Mouse (Mus musculus) midbrain, embryonic 12.5 days (tissue): ENCODE results near the gene Fam161b. TPM values are rescaled to one million over a fixed set of nuclear protein-coding genes. Genes with fewer than 3 reads are reported as not detected.

Experiments
- ATAC-seq: fragments of 200-750 bp; cut with Nextera tagmentation; 2 replicates; pipeline ENCODE4 v1.8.0; 2017; ENCODE audit warnings: low read depth, moderate TSS enrichment, moderate library complexity; ENCODE audit not compliant: low FRiP score
- H3K27ac ChIP-seq: fragments of 300-500 bp; sonication (generic); replicated peaks from 2 replicates; pipeline ENCODE4 v1.5.1; 2016; ENCODE audit warnings: mild to moderate bottlenecking
- H3K27me3 ChIP-seq: fragments of 300-500 bp; sonication (generic); 2 replicates; pipeline ENCODE4 v1.6.1; 2016; ENCODE audit warnings: mild to moderate bottlenecking
- H3K36me3 ChIP-seq: fragments of 300-500 bp; sonication (generic); 2 replicates; pipeline ENCODE4 v1.6.1; 2016
- H3K4me1 ChIP-seq: fragments of 300-500 bp; sonication (generic); 2 replicates; pipeline ENCODE4 v1.6.1; 2016
- H3K4me2 ChIP-seq: fragments of 300-500 bp; sonication (generic); replicated peaks from 2 replicates; pipeline ENCODE4 v1.6.1; 2016; ENCODE audit warnings: mild to moderate bottlenecking, moderate library complexity
- H3K4me3 ChIP-seq: fragments of 300-500 bp; sonication (generic); 2 replicates; pipeline ENCODE4 v1.5.1; 2016; ENCODE audit warnings: mild to moderate bottlenecking
- H3K9ac ChIP-seq: fragments of 300-500 bp; sonication (generic); replicated peaks from 2 replicates; pipeline ENCODE4 v1.6.1; 2016; ENCODE audit warnings: mild to moderate bottlenecking, moderate library complexity
- H3K9me3 ChIP-seq: fragments of 300-500 bp; sonication (generic); 2 replicates; pipeline ENCODE4 v1.6.1; 2016; ENCODE audit warnings: mild to moderate bottlenecking
- WGBS: fragments of 180-500 bp; shearing (Covaris S2); methylation state at CpG from one replicate; pipeline ENCODE4 v1.1.7; 2016; 5-methylcytosine and 5-hydroxymethylcytosine counted together
- polyA plus RNA-seq: library from polyadenylated mRNA; unstranded; fragments of >200 nt; fragmentation: Nextera tagmentation; extraction: Ambion mirVana; gene quantifications from 2 replicates; pipeline ENCODE4 v1.2.1, GENCODE M21; 2016

The Fam161b gene
- polyA plus RNA-seq, 1 experiment from 2014 or later: 12.3 TPM

DNA sequence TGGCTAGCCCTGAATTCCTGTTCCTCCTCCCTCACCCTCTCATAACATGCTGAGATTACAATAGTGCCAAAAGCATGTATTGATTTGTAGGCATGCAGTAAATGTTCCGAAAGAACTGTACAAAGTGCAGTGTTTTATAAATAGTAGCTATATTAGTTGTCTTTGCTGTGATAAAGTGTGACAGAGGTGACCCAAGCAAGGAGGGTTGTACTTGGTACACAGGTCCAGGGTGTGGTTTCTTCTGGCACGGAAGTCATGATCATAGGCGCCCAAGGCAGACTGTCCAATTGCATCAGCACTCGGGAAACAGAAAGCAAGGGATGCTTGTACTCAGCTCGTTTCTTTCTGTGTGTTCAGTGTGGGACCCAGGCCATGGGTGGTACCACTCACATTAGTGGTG, 57.5 kb downstream of the Fam161b start:
- H3K9me3 ChIP-seq: no peaks in the 10 kb centered on the region
- no peak overlapping the region for H3K27ac ChIP-seq
- WGBS: 91% methylated on average over 5 of the region's 5 CpGs
- H3K4me3 ChIP-seq: no peak overlapping the region
- H3K4me1 ChIP-seq: no peaks in the 10 kb centered on the region
- no peak overlapping the region for H3K9ac ChIP-seq
- no peaks in the 10 kb centered on the region for H3K27me3 ChIP-seq
- ATAC-seq: no peak
- H3K36me3 ChIP-seq: peaks cover 26% of the 10 kb centered on the region
- H3K4me2 ChIP-seq: no peak overlapping the region

DNA sequence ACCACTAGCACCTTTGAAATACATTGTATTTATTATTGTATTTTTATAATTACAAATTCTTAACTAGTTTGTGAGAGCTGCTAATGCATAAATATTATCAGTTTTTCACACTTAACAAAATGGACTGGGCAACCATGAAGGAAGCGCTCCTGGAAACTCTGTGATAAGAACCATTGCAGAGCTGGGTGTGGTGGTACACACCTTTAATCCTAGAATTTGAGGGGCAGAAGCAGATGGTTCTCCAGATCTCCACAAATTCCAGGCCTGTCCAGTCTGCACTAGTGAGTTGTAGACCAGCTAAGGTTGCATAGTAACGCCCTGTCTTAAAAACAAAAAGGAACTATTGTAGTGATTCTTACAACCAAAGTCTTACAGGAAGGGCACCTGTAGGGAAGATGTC, 62.4 kb downstream of the Fam161b start:
- Histone ChIP-seq H3K9ac (no peak overlapping the region), H3K36me3 (peaks cover 28% of the 10 kb centered on the region), H3K27me3 (no peaks in the 10 kb centered on the region), H3K9me3 (no peaks in the 10 kb centered on the region), H3K4me3 (no peak overlapping the region), H3K4me1 (no peaks in the 10 kb centered on the region), H3K27ac (no peak overlapping the region), H3K4me2 (no peak overlapping the region)
- WGBS: 92% methylated on average over 2 of the region's 2 CpGs
- ATAC-seq: no peak

DNA sequence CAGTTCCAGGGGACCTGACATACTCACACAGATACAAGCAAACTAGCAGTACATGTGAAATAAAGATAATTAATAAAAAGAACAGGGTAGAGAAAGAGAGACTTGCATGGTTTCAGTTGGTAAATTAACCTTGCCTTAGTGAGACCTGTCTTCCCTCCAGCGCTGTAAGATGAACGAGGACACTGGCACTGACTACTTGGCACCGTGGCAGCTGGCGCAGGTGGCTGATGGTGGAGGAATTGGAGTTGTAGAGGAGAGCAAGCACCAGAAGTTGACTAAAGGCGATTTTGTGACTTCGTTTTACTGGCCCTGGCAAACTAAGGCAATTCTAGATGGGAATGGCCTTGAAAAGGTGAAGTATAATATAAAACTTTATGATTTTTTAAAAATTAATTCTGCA, 63.8 kb downstream of the Fam161b start:
- Histone ChIP-seq H3K27me3 (no peaks in the 10 kb centered on the region), H3K27ac (no peak overlapping the region), H3K9ac (no peak overlapping the region), H3K36me3 (peaks cover 40% of the 10 kb centered on the region), H3K9me3 (no peaks in the 10 kb centered on the region), H3K4me1 (no peaks in the 10 kb centered on the region), H3K4me3 (no peak overlapping the region), H3K4me2 (no peak overlapping the region)
- 94% methylated on average over 6 of the region's 6 CpGs for WGBS
- ATAC-seq: no peak

Other genes with a start within 250 kb of the Fam161b start
- gene Dnal1, start 247.5 kb downstream of the Fam161b start, polyA plus RNA-seq: 6.9 and 7.4 TPM in 2 replicates
- 3.6 and 3.7 TPM in 2 replicates for gene Pnma1, start 213.3 kb downstream of the Fam161b start, polyA plus RNA-seq
- 6.5 and 6.6 TPM in 2 replicates for gene Elmsan1, start 143.0 kb downstream of the Fam161b start, polyA plus RNA-seq
- 15.2 and 18.1 TPM in 2 replicates for gene Ptgr2, start 76.6 kb downstream of the Fam161b start, polyA plus RNA-seq
- 117 TPM in 2 replicates for gene Zfp410, start 45.0 kb downstream of the Fam161b start, polyA plus RNA-seq
- 37.2 and 46.5 TPM in 2 replicates for gene Coq6, start 176 bp downstream of the Fam161b start, polyA plus RNA-seq
- gene Entpd5, start 47.2 kb upstream of the Fam161b start, polyA plus RNA-seq: 9.6 and 10.3 TPM in 2 replicates
- 2.6 and 2.7 TPM in 2 replicates for gene Bbof1, start 47.2 kb upstream of the Fam161b start, polyA plus RNA-seq
- 27.7 and 28.7 TPM in 2 replicates for gene Rnf113a2, start 55.4 kb upstream of the Fam161b start, polyA plus RNA-seq
- 25.9 and 27.3 TPM in 2 replicates for gene Aldh6a1, start 89.2 kb upstream of the Fam161b start, polyA plus RNA-seq
- gene Lin52, start 89.6 kb upstream of the Fam161b start, polyA plus RNA-seq: 36.0 and 37.0 TPM in 2 replicates
- gene Vsx2, start 207.9 kb upstream of the Fam161b start, polyA plus RNA-seq: 0.84 and 0.92 TPM in 2 replicates